Mouse (Mus musculus): ENCODE data around the gene Fbxo33. TPM values are rescaled to one million over a fixed set of nuclear protein-coding genes. Genes with fewer than 3 reads are reported as not detected.

Fbxo33 gene
- polyA plus RNA-seq, 1 experiment, result 20.2 TPM

DNA sequence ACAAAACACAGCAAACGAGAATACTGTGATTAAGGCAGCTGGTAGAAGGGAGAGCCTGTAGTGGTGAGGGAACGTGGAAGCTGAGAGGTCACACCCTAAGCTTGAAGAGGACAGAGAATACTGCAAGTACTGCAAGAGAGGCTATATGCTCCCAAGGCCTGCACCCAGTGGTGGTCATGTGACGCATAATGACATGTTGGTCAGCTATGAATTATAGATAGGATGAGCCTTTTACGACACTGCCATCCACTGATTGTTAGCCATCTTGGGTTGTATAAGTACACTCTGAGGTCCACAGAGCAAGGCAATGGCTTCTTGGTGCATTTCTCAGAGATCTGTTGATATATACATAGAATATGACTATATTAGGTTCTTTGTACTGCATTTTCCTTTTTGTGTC lies 53.0 kb downstream of the Fbxo33 start:
- no peaks in the 10 kb centered on the region for H3K27me3 ChIP-seq (ENCODE audit: control insufficient read depth, insufficient read depth, low read length, poor library complexity, severe bottlenecking)
- H3K27ac ChIP-seq (ENCODE audit: insufficient read depth, low read length), result no peak overlapping the region
- peaks cover 28% of the 10 kb centered on the region for H3K36me3 ChIP-seq (ENCODE audit: control insufficient read depth, insufficient read depth, low read length, poor library complexity, severe bottlenecking)
- no peaks in the 10 kb centered on the region for H3K9me3 ChIP-seq (replicated peaks; ENCODE audit: control insufficient read depth, insufficient read depth, low read length, poor library complexity, severe bottlenecking)
- H3K4me1 ChIP-seq (ENCODE audit: control insufficient read depth, insufficient read depth, low read length), result no peaks in the 10 kb centered on the region
- H3K9ac ChIP-seq (ENCODE audit: low read depth, poor library complexity, severe bottlenecking), result no peak overlapping the region
- no peak for TF ChIP-seq CTCF (IDR thresholded peaks at IDR 0.05; ENCODE audit: low read depth, low read length)
- TF ChIP-seq EP300 (IDR thresholded peaks at IDR 0.05; ENCODE audit: insufficient read depth, low read depth, low read length), result no peak
- no peak for TF ChIP-seq POLR2A (IDR thresholded peaks at IDR 0.05; ENCODE audit: insufficient read depth, low read length)
- no peak overlapping the region for H3K4me3 ChIP-seq (ENCODE audit: low read depth, low read length)

DNA sequence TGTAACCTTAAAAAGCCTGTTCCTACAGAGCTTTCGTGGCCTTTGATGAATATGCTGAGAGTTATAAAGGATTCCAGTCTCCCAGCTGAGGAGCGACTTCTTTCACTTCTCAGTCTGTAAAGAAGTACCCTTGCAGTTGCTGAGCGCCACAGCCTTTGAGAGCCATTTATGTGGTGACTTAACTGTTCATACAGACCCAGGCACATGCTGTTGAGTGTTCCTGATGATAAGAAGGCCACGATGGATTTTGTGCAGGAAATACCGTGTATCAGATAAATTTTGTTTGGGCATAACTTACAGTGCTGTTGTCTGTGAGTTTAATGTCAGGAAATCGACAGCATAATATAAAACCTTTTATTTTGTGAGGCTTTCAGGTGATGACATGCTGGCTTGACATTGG lies 55.0 kb downstream of the Fbxo33 start:
- TF ChIP-seq POLR2A (IDR thresholded peaks at IDR 0.05; ENCODE audit: insufficient read depth, low read length) (no peak), CTCF (IDR thresholded peaks at IDR 0.05; ENCODE audit: low read depth, low read length) (no peak), EP300 (IDR thresholded peaks at IDR 0.05; ENCODE audit: insufficient read depth, low read depth, low read length) (no peak)
- no peak overlapping the region for H3K4me3 ChIP-seq (ENCODE audit: low read depth, low read length)
- no peaks in the 10 kb centered on the region for H3K27me3 ChIP-seq (ENCODE audit: control insufficient read depth, insufficient read depth, low read length, poor library complexity, severe bottlenecking)
- peaks cover 28% of the 10 kb centered on the region for H3K36me3 ChIP-seq (ENCODE audit: control insufficient read depth, insufficient read depth, low read length, poor library complexity, severe bottlenecking)
- no peak overlapping the region for H3K9ac ChIP-seq (ENCODE audit: low read depth, poor library complexity, severe bottlenecking)
- no peaks in the 10 kb centered on the region for H3K4me1 ChIP-seq (ENCODE audit: control insufficient read depth, insufficient read depth, low read length)
- no peaks in the 10 kb centered on the region for H3K9me3 ChIP-seq (replicated peaks; ENCODE audit: control insufficient read depth, insufficient read depth, low read length, poor library complexity, severe bottlenecking)
- H3K27ac ChIP-seq (ENCODE audit: insufficient read depth, low read length), result no peak overlapping the region

DNA sequence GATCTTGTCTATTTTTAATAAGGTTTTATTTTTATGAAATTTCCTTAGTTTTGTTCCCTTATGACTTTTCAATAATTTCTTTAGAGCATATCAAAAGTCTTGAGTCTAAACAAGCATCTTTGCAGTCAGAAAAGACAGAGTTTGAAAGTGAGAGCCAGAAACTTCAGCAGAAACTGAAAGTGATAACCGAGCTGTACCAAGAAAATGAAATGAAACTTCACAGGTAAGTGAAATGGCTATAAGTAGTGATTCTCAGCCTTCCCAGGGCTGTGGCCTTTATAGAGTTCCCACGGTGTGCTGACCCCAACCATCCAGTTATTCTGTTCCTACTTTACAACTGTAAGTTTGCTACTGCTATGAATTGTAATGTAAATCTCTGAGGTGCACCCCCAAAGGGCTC lies 56.7 kb downstream of the Fbxo33 start:
- TF ChIP-seq EP300 (IDR thresholded peaks at IDR 0.05; ENCODE audit: insufficient read depth, low read depth, low read length), result no peak
- TF ChIP-seq POLR2A (IDR thresholded peaks at IDR 0.05; ENCODE audit: insufficient read depth, low read length), result no peak
- TF ChIP-seq CTCF (IDR thresholded peaks at IDR 0.05; ENCODE audit: low read depth, low read length), result no peak
- Histone ChIP-seq H3K27ac (ENCODE audit: insufficient read depth, low read length) (no peak overlapping the region), H3K9me3 (replicated peaks; ENCODE audit: control insufficient read depth, insufficient read depth, low read length, poor library complexity, severe bottlenecking) (no peaks in the 10 kb centered on the region), H3K27me3 (ENCODE audit: control insufficient read depth, insufficient read depth, low read length, poor library complexity, severe bottlenecking) (no peaks in the 10 kb centered on the region), H3K9ac (ENCODE audit: low read depth, poor library complexity, severe bottlenecking) (no peak overlapping the region), H3K4me3 (ENCODE audit: low read depth, low read length) (no peak overlapping the region), H3K36me3 (ENCODE audit: control insufficient read depth, insufficient read depth, low read length, poor library complexity, severe bottlenecking) (peaks cover 28% of the 10 kb centered on the region), H3K4me1 (ENCODE audit: control insufficient read depth, insufficient read depth, low read length) (no peaks in the 10 kb centered on the region)

DNA sequence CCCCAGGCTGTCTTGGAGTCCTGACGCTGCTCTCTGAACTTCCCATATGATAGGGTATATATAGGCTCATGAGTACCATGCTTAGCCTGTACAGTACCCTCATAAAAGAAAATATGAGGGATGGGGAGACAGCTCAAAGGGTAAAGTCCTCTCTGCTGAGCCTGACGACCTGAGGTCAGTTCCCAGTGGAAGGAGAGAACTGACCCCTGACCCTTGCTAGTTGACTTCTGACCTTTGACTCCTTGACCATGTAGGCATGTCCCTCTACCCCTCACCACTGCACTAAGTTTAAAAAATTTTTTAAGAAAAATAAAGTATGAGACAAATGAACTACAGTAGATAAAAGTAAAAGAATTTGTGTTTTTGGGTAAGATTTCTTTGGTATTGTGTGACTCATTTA lies 58.4 kb downstream of the Fbxo33 start:
- H3K36me3 ChIP-seq (ENCODE audit: control insufficient read depth, insufficient read depth, low read length, poor library complexity, severe bottlenecking), result peaks cover 28% of the 10 kb centered on the region
- no peaks in the 10 kb centered on the region for H3K27me3 ChIP-seq (ENCODE audit: control insufficient read depth, insufficient read depth, low read length, poor library complexity, severe bottlenecking)
- no peak for TF ChIP-seq EP300 (IDR thresholded peaks at IDR 0.05; ENCODE audit: insufficient read depth, low read depth, low read length)
- no peak for TF ChIP-seq CTCF (IDR thresholded peaks at IDR 0.05; ENCODE audit: low read depth, low read length)

More for the DNA sequence above, 58.4 kb downstream of the Fbxo33 start:
- no peaks in the 10 kb centered on the region for H3K4me1 ChIP-seq (ENCODE audit: control insufficient read depth, insufficient read depth, low read length)
- H3K27ac ChIP-seq (ENCODE audit: insufficient read depth, low read length), result no peak overlapping the region
- no peak overlapping the region for H3K9ac ChIP-seq (ENCODE audit: low read depth, poor library complexity, severe bottlenecking)
- H3K9me3 ChIP-seq (replicated peaks; ENCODE audit: control insufficient read depth, insufficient read depth, low read length, poor library complexity, severe bottlenecking), result no peaks in the 10 kb centered on the region
- no peak overlapping the region for H3K4me3 ChIP-seq (ENCODE audit: low read depth, low read length)

Other genes starting within 250 kb of the Fbxo33 start
- 68.6 and 79.0 TPM in 2 replicates for gene Sec23a, start 207.7 kb downstream of the Fbxo33 start, polyA plus RNA-seq (2011; ENCODE audit: insufficient read depth, insufficient read length, low read depth, missing spikeins)
- gene Gemin2, start 206.3 kb downstream of the Fbxo33 start, polyA plus RNA-seq (2011; ENCODE audit: insufficient read depth, insufficient read length, low read depth, missing spikeins), result 27.8 and 31.1 TPM in 2 replicates
- 73.7 and 92.5 TPM in 2 replicates for gene Trappc6b, start 158.3 kb downstream of the Fbxo33 start, polyA plus RNA-seq (2011; ENCODE audit: insufficient read depth, insufficient read length, low read depth, missing spikeins)
- 134 and 153 TPM in 2 replicates for gene Pnn, start 152.8 kb downstream of the Fbxo33 start, polyA plus RNA-seq (2011; ENCODE audit: insufficient read depth, insufficient read length, low read depth, missing spikeins)
- 73.7 and 75.9 TPM in 2 replicates for gene Mia2, start 123.9 kb downstream of the Fbxo33 start, polyA plus RNA-seq (2011; ENCODE audit: insufficient read depth, insufficient read length, low read depth, missing spikeins)

All from ES-Bruce4 (cell line).